Mouse (Mus musculus) liver, postnatal 0 days (tissue): ENCODE results near the gene Mecom.

ENCODE experiments used
- CTCF ChIP-seq: sonication (generic); IDR thresholded peaks from 2 replicates; pipeline ENCODE4 v1.5.1; 2016; ENCODE audit warnings: antibody characterized with exemption, low read depth
- EP300 ChIP-seq: IDR thresholded peaks from 2 replicates; pipeline ENCODE4 v1.6.1; 2016; ENCODE audit warnings: antibody characterized with exemption, low read depth, mild to moderate bottlenecking

DNA sequence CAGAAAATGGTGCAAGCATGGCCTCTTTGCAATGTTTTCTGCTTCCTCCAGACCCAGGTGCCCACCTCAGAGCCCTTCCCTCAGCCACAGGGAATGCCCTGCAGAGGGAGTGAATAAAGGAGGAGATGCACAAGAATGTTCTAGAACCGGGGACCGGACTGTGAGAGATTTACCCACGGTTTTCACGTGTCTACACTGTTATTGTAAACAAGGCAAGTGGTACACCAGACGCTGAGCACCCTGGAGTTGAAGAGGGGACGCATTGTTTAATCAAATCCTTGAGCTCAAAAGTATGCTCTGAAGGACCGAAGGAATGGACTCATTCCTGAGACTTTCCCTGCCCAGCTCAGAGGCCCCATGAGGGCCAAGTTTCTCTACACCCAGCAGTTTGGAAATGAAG is 43.2 kb downstream of the Mecom start:
- TF ChIP-seq EP300 (no peak), CTCF (no peak)
